Mouse (Mus musculus) adrenal gland, adult (tissue): ENCODE measurements around the gene Sgms1.

Experiments
- DNase-seq, 2 experiments: peaks; one replicate each; pipeline ENCODE4 v3.0.0; 2022 to 2023; ENCODE audit warnings: low spot score in 1 of 2; ENCODE audit not compliant: inconsistent age in 2 of 2

Gene Sgms1

GRCm38 (mm10) chr19:32186594-32187092 lies 202.9 kb downstream of the Sgms1 start:
- DNase-seq, result peak in 1 of 2 experiments; percentile 70

DNA sequence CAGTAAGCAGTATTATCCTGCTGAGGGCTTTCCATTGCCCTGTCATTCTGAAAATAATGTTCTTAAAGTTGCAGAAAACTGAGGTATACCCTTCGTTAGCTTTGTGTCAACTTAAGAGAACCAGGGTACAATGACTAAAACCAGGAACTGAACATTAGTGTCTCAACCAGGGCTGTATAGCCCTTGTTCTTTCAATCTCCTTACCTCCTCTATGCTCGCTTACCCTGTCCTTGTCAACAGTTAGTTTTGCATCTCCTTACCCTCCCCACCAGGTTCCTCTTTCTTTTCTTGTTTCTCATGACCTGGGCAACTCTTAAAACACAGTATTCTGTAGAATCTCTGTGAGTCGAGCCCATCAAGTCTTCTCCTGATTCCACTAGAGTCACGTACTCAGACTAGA lies 206.5 kb downstream of the Sgms1 start:
- DNase-seq, result no peak

GRCm38 (mm10) chr19:32182471-32182870 lies 207.0 kb downstream of the Sgms1 start:
- DNase-seq, result no peak

GRCm38 (mm10) chr19:32181721-32182394 lies 207.7 kb downstream of the Sgms1 start:
- peak in 1 of 2 experiments; percentile 72 for DNase-seq

GRCm38 (mm10) chr19:32180756-32181674 lies 208.5 kb downstream of the Sgms1 start:
- DNase-seq, result peak; percentile 84 to 94

DNA sequence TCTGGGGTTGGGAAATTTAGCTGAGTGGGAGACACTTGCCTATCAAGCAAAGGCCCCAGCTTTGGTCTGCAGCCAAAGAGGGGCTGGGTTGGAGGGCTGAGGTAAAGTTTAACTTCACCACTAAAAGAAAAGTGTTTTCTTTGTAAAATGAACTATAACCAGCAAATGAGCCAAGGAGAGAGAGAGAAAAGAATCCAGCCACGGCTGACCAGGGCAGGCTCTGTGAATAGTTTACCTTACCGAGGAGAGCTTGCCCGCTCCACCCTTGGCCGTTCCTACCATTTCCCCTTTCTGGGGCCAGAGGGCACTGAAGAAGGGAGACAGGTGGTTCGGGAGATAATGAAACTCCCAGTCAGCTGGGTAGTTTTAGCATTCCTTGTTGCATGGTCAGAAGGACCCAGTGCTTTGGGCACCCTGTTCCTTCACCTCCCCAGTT lies 209.5 kb downstream of the Sgms1 start:
- peak in 1 of 2 experiments; percentile 61 for DNase-seq

GRCm38 (mm10) chr19:32179514-32179913 lies 210.0 kb downstream of the Sgms1 start:
- no peak for DNase-seq

DNA sequence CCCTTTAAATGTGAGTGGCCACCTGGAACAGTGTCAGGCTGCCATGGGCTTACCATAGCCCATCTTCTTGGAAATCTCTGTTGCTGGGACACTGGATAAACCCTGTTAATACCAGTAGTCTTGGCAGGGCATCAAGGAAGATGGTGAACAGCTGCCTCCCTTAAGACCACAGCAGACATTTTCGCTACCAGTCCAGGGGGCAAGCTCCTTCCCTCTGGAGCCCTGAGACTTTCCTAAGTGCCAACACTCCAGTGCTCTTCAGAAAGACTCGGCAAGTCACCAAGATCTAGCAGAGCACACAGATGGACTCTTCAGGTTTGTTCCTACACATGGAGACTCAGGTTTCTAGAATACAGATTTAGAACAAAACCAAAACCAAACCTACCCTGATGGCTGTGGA lies 211.4 kb downstream of the Sgms1 start:
- DNase-seq, result no peak

GRCm38 (mm10) chr19:32176458-32176857 lies 213.1 kb downstream of the Sgms1 start:
- DNase-seq, result no peak

DNA sequence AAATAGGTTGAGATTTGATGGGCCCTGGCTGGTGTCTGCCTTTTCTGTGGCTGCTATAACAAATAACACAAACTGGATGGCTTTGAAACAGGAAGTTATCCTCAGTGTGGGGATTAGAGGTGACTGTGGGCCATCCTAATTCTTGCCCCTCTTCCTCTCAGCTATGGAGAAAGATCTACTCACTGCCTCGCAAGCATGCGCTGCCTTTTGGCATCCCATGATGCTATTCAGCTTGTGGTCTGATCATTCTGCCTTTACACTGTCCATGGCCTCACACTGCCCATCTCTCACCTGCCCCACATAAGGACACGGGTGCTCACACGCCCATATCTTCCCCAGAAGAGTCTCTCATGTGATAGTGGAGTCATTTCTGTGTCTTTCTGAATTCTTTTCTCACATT lies 213.5 kb downstream of the Sgms1 start:
- DNase-seq, result no peak

- peak in 1 of 2 experiments; percentile 60 for DNase-seq
These were observed 214.5 kb downstream of the Sgms1 start for GRCm38 (mm10) chr19:32175013-32175412.

DNA sequence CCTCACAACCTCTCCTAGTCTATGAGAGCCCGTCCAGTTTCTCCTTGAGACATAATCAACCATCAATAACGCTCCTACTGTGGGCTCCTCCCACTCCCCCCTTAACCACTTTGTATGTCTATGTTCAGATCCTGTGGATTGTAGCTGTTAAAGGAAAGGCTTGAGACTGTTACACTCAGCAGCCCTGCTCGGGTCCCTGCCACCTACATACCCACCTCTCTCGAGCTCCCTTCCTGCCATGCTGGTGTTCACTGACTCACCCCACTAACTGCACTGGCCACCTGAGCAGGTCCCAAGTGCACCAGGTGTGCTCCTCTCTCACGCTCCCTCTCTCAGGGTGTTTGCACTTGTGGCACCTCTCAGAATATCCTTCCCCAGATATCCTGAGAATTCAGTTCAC lies 215.0 kb downstream of the Sgms1 start:
- no peak for DNase-seq

DNA sequence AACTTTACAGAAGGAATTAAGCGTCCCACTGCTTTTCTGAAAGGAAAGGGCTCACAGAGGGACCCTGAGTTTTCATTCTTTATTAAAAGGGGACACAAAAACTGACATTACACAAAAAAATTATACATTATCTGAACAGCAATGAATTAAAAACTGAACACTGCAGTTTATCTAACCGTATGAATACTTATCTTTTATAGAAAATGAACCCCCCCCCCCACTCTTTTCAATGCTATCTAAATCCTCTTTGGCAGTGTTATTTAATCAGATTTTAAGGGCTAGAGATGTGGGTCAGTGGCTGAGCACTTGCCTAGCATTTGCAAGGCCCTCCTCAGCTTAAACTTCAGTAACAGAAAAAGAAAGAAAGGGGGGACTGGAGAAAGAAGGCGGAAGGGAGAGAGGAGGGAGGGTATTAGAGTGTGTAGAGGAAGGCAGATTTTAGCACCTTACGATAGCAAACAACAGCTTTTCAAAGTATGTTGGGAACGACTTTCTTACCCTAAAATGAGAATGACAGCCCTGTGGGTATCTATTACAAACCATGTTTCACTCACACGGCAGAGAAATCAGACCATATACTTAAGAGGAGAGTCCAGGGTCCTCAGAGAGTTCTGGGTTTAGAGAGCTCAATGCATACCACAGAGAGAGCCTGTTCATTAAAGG lies 215.9 kb downstream of the Sgms1 start:
- DNase-seq, result no peak

DNA sequence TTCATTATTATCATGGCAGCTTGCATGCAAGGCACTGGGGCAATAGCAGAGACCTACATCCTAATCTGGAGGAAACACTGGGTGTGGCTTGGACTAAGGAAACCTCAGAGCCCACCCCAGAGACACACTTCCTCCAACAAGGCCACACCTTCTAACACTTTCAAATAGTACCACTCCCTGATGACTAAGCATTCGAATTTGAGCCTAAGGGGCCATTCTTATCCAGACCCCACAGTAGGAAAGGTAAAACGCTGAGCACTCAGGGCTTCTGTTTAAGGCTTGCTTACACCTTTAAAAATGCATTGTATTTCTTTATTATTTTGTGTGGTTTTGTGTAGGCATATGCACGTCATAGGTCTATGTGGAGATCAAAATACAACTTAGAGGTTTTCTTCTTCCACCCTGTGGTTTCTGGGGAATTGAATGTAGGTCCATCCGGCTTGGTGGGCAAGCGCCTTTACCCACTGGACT lies 217.0 kb downstream of the Sgms1 start:
- peak in 1 of 2 experiments; percentile 41 for DNase-seq

GRCm38 (mm10) chr19:32171981-32172380 lies 217.5 kb downstream of the Sgms1 start:
- no peak for DNase-seq

DNA sequence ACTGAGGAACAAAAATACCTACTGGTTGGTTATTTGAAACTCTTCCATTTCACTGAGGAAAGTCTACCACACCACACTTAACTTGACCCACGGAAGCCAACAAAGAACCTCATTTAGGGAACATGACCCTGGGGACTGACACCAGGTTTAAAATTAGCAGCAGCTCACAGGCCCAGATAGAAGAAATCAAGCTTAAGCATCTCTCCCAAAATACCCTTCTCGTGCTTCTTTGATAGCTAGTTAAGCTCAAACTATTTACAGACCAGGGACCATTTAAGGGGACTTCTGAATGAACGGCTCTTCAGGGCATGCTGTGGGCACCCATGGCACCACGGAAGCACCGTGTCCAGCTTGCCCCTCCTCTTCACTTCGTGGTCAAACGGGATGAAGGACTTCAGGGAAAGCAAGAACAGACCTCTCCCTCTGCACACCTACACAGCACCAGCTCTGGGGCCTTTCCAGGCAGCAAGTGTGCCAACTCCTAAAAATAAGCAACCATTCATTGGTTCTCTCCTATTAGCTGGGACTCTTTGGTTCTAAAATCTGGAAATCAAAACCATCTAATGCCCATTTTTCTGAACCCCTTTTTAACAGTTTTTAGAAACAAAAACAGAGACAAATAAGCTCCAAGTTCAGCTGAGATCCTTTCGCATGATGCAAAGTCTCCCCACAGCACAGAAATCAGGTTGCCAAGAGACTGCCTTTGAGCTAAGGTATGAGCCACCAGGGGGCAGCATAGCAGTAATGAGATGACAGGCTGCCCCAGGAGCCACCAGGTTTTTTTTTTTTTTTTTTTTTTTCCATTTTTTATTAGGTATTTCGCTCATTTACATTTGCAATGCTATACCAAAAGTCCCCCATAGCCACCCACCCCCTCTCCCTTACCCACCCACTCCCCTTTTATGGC lies 219.6 kb downstream of the Sgms1 start:
- peak; percentile 77 to 92 for DNase-seq

GRCm38 (mm10) chr19:32168031-32168430 lies 221.5 kb downstream of the Sgms1 start:
- no peak for DNase-seq

GRCm38 (mm10) chr19:32166823-32167605 lies 222.5 kb downstream of the Sgms1 start:
- no peak for DNase-seq

- DNase-seq, result no peak
These were observed 223.8 kb downstream of the Sgms1 start for GRCm38 (mm10) chr19:32165711-32166110.
